Mouse (Mus musculus) heart, embryonic 14.5 days (tissue): ENCODE measurements around the gene Jam3. TPM values are rescaled to one million over a fixed set of nuclear protein-coding genes. Genes with fewer than 3 reads are reported as not detected.
"Not testable (repeated sequence)": the region's sequence is repeated elsewhere in the genome, so short reads cannot be mapped to it uniquely, and the experiment has no call there.

Experiments
- ATAC-seq: fragments of 200-750 bp; cut with Nextera tagmentation; 2 replicates; pipeline ENCODE4 v1.8.0; 2017; ENCODE audit warnings: low read depth, moderate TSS enrichment; ENCODE audit not compliant: insufficient number of reproducible peaks, insufficient read depth, low FRiP score
- H3K27ac ChIP-seq, 2 experiments: fragments of 200-500 bp in 1 of 2; fragments of 300-500 bp in 1 of 2; sonication (generic) in 1 of 2; replicated peaks in 1 of 2; 2 replicates each; pipeline ENCODE4 v1.5.1; 2012 to 2014; ENCODE audit warnings: low read depth in 2 of 2, low read length in 2 of 2, control low read depth in 1 of 2, mild to moderate bottlenecking in 1 of 2, mixed read lengths in 1 of 2; ENCODE audit not compliant: control insufficient read depth in 1 of 2, insufficient read depth in 1 of 2
- H3K27me3 ChIP-seq: fragments of 300-500 bp; sonication (generic); 2 replicates; pipeline ENCODE4 v1.6.1; 2014; ENCODE audit warnings: mild to moderate bottlenecking, low read length, control low read depth; ENCODE audit not compliant: control insufficient read depth, insufficient read depth
- H3K36me3 ChIP-seq: fragments of 300-500 bp; sonication (generic); 2 replicates; pipeline ENCODE4 v1.6.1; 2014; ENCODE audit warnings: mild to moderate bottlenecking, control low read depth, low read length, mixed read lengths; ENCODE audit not compliant: control insufficient read depth, insufficient read depth
- H3K4me1 ChIP-seq, 2 experiments: fragments of 200-500 bp in 1 of 2; fragments of 300-500 bp in 1 of 2; sonication (generic) in 1 of 2; 2 replicates each; pipeline ENCODE4 v1.6.1; 2012 to 2014; ENCODE audit warnings: low read length in 2 of 2, control low read depth in 1 of 2, mixed read lengths in 1 of 2; ENCODE audit not compliant: control insufficient read depth in 2 of 2, insufficient read depth in 2 of 2
- H3K4me2 ChIP-seq: fragments of 300-500 bp; sonication (generic); 2 replicates; pipeline ENCODE4 v1.6.1; 2014; ENCODE audit warnings: mild to moderate bottlenecking, low read length
- H3K4me3 ChIP-seq, 2 experiments: fragments of 200-500 bp in 1 of 2; fragments of 300-500 bp in 1 of 2; sonication (generic) in 1 of 2; 2 replicates each; pipeline ENCODE4 v1.5.1; 2012 to 2014; ENCODE audit warnings: low read length in 2 of 2, mild to moderate bottlenecking in 2 of 2, control low read depth in 1 of 2, low read depth in 1 of 2, moderate library complexity in 1 of 2; ENCODE audit not compliant: control insufficient read depth in 1 of 2, insufficient read depth in 1 of 2
- H3K9ac ChIP-seq: fragments of 300-500 bp; sonication (generic); 2 replicates; pipeline ENCODE4 v1.6.1; 2014; ENCODE audit warnings: mild to moderate bottlenecking, low read length
- H3K9me3 ChIP-seq: fragments of 300-500 bp; sonication (generic); 2 replicates; pipeline ENCODE4 v1.6.1; 2016; ENCODE audit warnings: low read length, control low read depth; ENCODE audit not compliant: control insufficient read depth
- WGBS: fragments of 180-500 bp; shearing (Covaris S2); extraction: QIAGEN DNeasy Blood & Tissue Kit; methylation state at CpG from one replicate; pipeline ENCODE4 v1.1.7; 2014; 5-methylcytosine and 5-hydroxymethylcytosine counted together
- polyA plus RNA-seq: library from polyadenylated mRNA; unstranded; fragments of >200 nt; fragmentation: Nextera tagmentation; extraction: Ambion mirVana; gene quantifications from 2 replicates; pipeline ENCODE4 v1.2.1, GENCODE M21; 2014

Jam3 gene
- polyA plus RNA-seq, 1 experiment from 2014 or later, result 40.9 TPM

GRCm38 (mm10) chr9:27170726-27171125, 15.5 kb upstream of the Jam3 start:
- H3K9me3 ChIP-seq, result no peaks in the 10 kb centered on the region
- H3K27ac ChIP-seq, result no peak overlapping the region
- H3K36me3 ChIP-seq, result no peaks in the 10 kb centered on the region
- H3K9ac ChIP-seq, result no peak overlapping the region
- H3K4me3 ChIP-seq, result no peak overlapping the region
- no peaks in the 10 kb centered on the region for H3K4me1 ChIP-seq
- no peaks in the 10 kb centered on the region for H3K27me3 ChIP-seq
- ATAC-seq, result no peak
- H3K4me2 ChIP-seq, result no peak overlapping the region
- WGBS, result 50% methylated on average over 3 of the region's 3 CpGs

- WGBS, result 85% methylated on average over 1 of the region's 1 CpGs
- no peaks in the 10 kb centered on the region for H3K36me3 ChIP-seq
Observed at GRCm38 (mm10) chr9:27166981-27167380, 11.8 kb upstream of the Jam3 start.

GRCm38 (mm10) chr9:27165596-27165995, 10.4 kb upstream of the Jam3 start:
- no peak for ATAC-seq
- Histone ChIP-seq H3K9me3 (no peaks in the 10 kb centered on the region), H3K27ac (no peak overlapping the region), H3K9ac (no peak overlapping the region), H3K4me3 (no peak overlapping the region), H3K27me3 (no peaks in the 10 kb centered on the region), H3K4me1 (no peaks in the 10 kb centered on the region), H3K4me2 (no peak overlapping the region), H3K36me3 (no peaks in the 10 kb centered on the region)
- 82% methylated on average over 3 of the region's 3 CpGs for WGBS

More at GRCm38 (mm10) chr9:27166981-27167380, 11.8 kb upstream of the Jam3 start:
- no peak overlapping the region for H3K27ac ChIP-seq
- H3K4me2 ChIP-seq, result no peak overlapping the region
- H3K9me3 ChIP-seq, result no peaks in the 10 kb centered on the region
- H3K9ac ChIP-seq, result no peak overlapping the region
- H3K4me3 ChIP-seq, result no peak overlapping the region
- no peaks in the 10 kb centered on the region for H3K4me1 ChIP-seq
- no peaks in the 10 kb centered on the region for H3K27me3 ChIP-seq
- no peak for ATAC-seq

- Histone ChIP-seq H3K27me3 (no peaks in the 10 kb centered on the region), H3K4me3 (no peak overlapping the region), H3K4me2 (no peak overlapping the region), H3K4me1 (no peaks in the 10 kb centered on the region), H3K9ac (no peak overlapping the region), H3K9me3 (no peaks in the 10 kb centered on the region), H3K27ac (no peak overlapping the region), H3K36me3 (no peaks in the 10 kb centered on the region)
- ATAC-seq, result no peak
- WGBS, result 68% methylated on average over 2 of the region's 2 CpGs
Observed at GRCm38 (mm10) chr9:27164957-27165356, 9.7 kb upstream of the Jam3 start.

DNA sequence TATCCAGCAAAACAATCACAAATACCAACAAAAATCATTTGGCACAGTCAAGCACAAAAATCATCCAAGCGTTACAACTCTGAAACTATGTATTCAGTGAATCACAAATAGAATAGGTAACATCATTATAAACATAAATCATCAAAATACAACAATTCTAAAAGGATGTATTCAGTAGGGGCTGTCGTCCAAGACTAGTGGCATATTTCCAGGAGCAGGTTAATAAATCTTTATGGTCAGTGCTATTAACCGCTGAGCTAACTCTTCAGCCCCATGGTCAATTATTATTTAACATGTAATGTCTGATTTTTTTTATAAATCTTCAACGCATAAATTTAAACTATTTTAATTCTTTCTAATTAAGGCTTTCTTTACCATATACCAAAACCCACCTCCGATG, 8.4 kb upstream of the Jam3 start:
- not testable (repeated sequence) for ATAC-seq, H3K4me3 ChIP-seq, H3K9me3 ChIP-seq, H3K9ac ChIP-seq, H3K27ac ChIP-seq, H3K27me3 ChIP-seq, H3K4me2 ChIP-seq, H3K36me3 ChIP-seq, H3K4me1 ChIP-seq
- 78% methylated on average over 5 of the region's 5 CpGs for WGBS

GRCm38 (mm10) chr9:27153861-27154260, 1.4 kb downstream of the Jam3 start:
- Histone ChIP-seq H3K36me3 (no peaks in the 10 kb centered on the region), H3K9me3 (no peaks in the 10 kb centered on the region), H3K4me3 (peak overlapping the region in 1 of 2 experiments; percentile 77; a peak in 2 of 4 replicates), H3K27me3 (no peaks in the 10 kb centered on the region), H3K4me1 (peaks cover 9 to 21% of the 10 kb centered on the region in 2 experiments), H3K9ac (no peak overlapping the region), H3K27ac (no peak overlapping the region), H3K4me2 (peak overlapping the region; percentile 82)
- no peak for ATAC-seq
- 81% methylated on average over 4 of the region's 4 CpGs for WGBS

GRCm38 (mm10) chr9:27149836-27150235, 5.4 kb downstream of the Jam3 start:
- Histone ChIP-seq H3K9me3 (no peaks in the 10 kb centered on the region), H3K36me3 (no peaks in the 10 kb centered on the region), H3K4me1 (peaks cover 20 to 36% of the 10 kb centered on the region in 2 experiments), H3K27ac (peak overlapping the region; percentile 45 to 49; a peak in 3 of 4 replicates), H3K4me3 (no peak overlapping the region), H3K4me2 (peak overlapping the region; percentile 53), H3K27me3 (no peaks in the 10 kb centered on the region), H3K9ac (peak overlapping the region; percentile 22; the same call in 1 of the 2 replicates)
- WGBS, result 18% methylated on average over 9 of the region's 9 CpGs
- ATAC-seq, result no peak
